Mouse (Mus musculus): ENCODE measurements around the gene Ypel5.

DNA sequence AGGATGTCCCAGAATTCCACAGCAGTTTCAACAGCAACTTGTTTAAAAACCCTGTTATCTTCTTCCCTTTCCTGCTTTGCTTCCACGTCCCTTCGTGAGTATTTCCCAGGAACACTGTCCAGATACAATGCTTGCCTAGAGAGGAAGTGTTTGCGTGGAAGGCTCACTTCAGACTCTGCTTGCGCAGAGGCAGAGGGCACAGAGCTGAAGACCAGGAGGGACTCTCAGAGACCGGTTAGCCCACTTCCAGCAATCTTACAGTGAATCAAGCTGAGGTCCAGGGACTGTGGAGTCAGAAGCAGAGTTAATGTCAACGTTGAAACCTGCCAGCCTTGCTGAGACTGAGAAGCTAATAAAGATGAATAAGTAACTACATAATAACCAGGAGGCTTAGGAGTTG is 41.6 kb upstream of the Ypel5 start:
- TF ChIP-seq CTCF (IDR thresholded peaks at IDR 0.05; ENCODE audit: low read depth), result no peak
- TF ChIP-seq EP300 (IDR thresholded peaks at IDR 0.05; ENCODE audit: low read depth), result no peak
